Mouse (Mus musculus) hindbrain, embryonic 16.5 days (tissue): ENCODE data around the gene Gm21964. TPM values are rescaled to one million over a fixed set of nuclear protein-coding genes. Genes with fewer than 3 reads are reported as not detected.

Source experiments
- ATAC-seq: fragments of 200-750 bp; cut with Nextera tagmentation; 2 replicates; pipeline ENCODE4 v1.8.0; 2017; ENCODE audit warnings: moderate TSS enrichment, moderate library complexity
- H3K27ac ChIP-seq: fragments of 300-500 bp; sonication (generic); 2 replicates; pipeline ENCODE4 v1.5.1; 2014; ENCODE audit warnings: low read depth, mild to moderate bottlenecking, control low read depth, low read length, moderate library complexity
- H3K27me3 ChIP-seq: fragments of 300-500 bp; sonication (generic); replicated peaks from 2 replicates; pipeline ENCODE4 v1.6.1; 2014; ENCODE audit warnings: low read length; ENCODE audit not compliant: control insufficient read depth, insufficient read depth
- H3K36me3 ChIP-seq: fragments of 300-500 bp; sonication (generic); 2 replicates; pipeline ENCODE4 v1.6.1; 2014; ENCODE audit warnings: mild to moderate bottlenecking, low read length, moderate library complexity, mixed read lengths; ENCODE audit not compliant: control insufficient read depth, insufficient read depth
- H3K4me1 ChIP-seq: fragments of 300-500 bp; sonication (generic); 2 replicates; pipeline ENCODE4 v1.6.1; 2014; ENCODE audit warnings: low read depth, low read length; ENCODE audit not compliant: control insufficient read depth, insufficient read depth
- H3K4me2 ChIP-seq: fragments of 300-500 bp; sonication (generic); 2 replicates; pipeline ENCODE4 v1.6.1; 2014; ENCODE audit warnings: mild to moderate bottlenecking, low read length, control low read depth, moderate library complexity
- H3K4me3 ChIP-seq: fragments of 300-500 bp; sonication (generic); 2 replicates; pipeline ENCODE4 v1.5.1; 2014; ENCODE audit warnings: mild to moderate bottlenecking, low read length, control low read depth, moderate library complexity
- H3K9ac ChIP-seq: fragments of 300-500 bp; sonication (generic); 2 replicates; pipeline ENCODE4 v1.6.1; 2014; ENCODE audit warnings: low read depth, mild to moderate bottlenecking, control low read depth, low read length, moderate library complexity
- H3K9me3 ChIP-seq: fragments of 300-500 bp; sonication (generic); 2 replicates; pipeline ENCODE4 v1.6.1; 2014; ENCODE audit warnings: mild to moderate bottlenecking, low read length, moderate library complexity; ENCODE audit not compliant: control insufficient read depth
- WGBS: fragments of 180-500 bp; shearing (Covaris S2); extraction: QIAGEN DNeasy Blood & Tissue Kit; methylation state at CpG from one replicate; pipeline ENCODE4 v1.1.7; 2014; 5-methylcytosine and 5-hydroxymethylcytosine counted together
- polyA plus RNA-seq: library from polyadenylated mRNA; unstranded; fragments of >200 nt; fragmentation: Nextera tagmentation; extraction: Ambion mirVana; gene quantifications from 2 replicates; pipeline ENCODE4 v1.2.1, GENCODE M21; 2015

The Gm21964 gene
- not detected in 2 replicates for polyA plus RNA-seq

DNA sequence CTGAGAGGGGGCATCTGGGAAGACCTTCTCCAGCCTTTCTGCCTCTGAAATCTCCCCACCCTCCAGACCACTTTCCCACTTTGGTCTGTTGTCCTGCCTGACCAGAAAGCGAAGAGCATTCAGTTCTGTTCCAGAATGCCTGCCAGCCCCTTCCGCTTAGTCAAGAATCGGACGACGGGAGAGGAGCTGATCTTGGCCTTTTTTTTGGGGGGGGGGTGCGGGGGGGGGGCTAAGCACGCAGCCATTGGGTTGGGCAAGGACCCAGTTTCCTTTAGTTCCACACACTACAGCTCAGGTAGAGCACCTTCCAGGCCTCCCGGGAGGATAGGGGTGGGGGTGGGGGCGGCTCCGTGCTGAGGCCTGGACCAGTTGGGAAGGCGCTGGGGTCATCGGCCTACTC, at the start of gene Gm21964:
Gene Gm21964 (plus strand): TSS at position 301 of the 400 bp plus-strand sequence.
- Histone ChIP-seq H3K36me3 (no peaks in the 10 kb centered on the region), H3K27ac (no peak within 1 kb of the TSS), H3K9ac (no peak within 1 kb of the TSS), H3K27me3 (no peaks in the 10 kb centered on the region), H3K4me1 (no peaks in the 10 kb centered on the region), H3K4me2 (no peak within 1 kb of the TSS), H3K4me3 (no peak within 1 kb of the TSS), H3K9me3 (no peaks in the 10 kb centered on the region)
- WGBS = 87% methylated on average over 12 of the region's 12 CpGs
- ATAC-seq = no peak

DNA sequence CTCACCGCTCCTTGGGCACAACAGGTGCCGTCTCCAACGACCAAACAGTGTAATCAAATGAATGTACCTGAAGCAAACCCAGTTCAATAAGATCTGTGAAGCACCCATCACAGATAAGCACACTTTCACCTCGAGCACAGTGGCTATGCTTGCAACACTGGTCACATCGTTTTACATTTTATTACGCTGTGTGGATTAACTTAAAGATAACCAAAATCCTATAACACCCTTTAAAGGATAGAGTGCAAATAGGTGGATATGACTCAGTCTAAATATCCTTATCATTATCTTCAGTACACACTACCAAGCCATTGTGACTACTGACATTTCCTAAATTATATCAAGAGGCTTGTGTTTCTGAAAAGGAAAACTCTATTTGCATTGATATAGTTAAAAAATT, 49.8 kb upstream of the Gm21964 start:
- no peak overlapping the region for H3K4me2 ChIP-seq
- H3K36me3 ChIP-seq = no peaks in the 10 kb centered on the region
- no peaks in the 10 kb centered on the region for H3K9me3 ChIP-seq
- H3K9ac ChIP-seq = no peak overlapping the region
- H3K27ac ChIP-seq = no peak overlapping the region
- no peaks in the 10 kb centered on the region for H3K4me1 ChIP-seq
- WGBS = 81% methylated on average over 6 of the region's 6 CpGs
- ATAC-seq = no peak
- no peak overlapping the region for H3K4me3 ChIP-seq
- no peaks in the 10 kb centered on the region for H3K27me3 ChIP-seq

DNA sequence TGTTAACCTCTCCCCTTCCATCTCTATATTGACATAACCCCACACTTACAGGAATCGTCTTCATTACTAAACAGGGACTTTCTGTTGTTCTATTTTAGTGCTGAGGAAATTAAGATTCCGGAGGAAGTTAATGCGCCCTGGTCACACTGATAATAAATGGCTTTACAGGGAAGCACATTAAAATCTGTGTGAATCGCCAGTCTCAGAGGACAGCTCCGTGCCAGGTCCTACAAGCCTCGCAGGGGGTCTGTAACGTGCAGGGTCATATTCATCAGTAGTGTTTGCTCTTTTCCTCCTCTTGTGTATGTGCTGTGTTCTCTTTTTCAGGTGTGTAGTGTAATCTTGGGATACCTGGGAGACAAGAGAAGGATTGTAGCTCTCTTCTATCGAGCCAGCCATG, 42.8 kb upstream of the Gm21964 start:
- H3K9me3 ChIP-seq = no peaks in the 10 kb centered on the region
- 62% methylated on average over 8 of the region's 8 CpGs for WGBS
- ATAC-seq = no peak
- no peak overlapping the region for H3K27ac ChIP-seq
- H3K27me3 ChIP-seq = no peaks in the 10 kb centered on the region
- no peaks in the 10 kb centered on the region for H3K36me3 ChIP-seq
- no peak overlapping the region for H3K9ac ChIP-seq
- no peak overlapping the region for H3K4me3 ChIP-seq
- no peak overlapping the region for H3K4me2 ChIP-seq
- no peaks in the 10 kb centered on the region for H3K4me1 ChIP-seq

DNA sequence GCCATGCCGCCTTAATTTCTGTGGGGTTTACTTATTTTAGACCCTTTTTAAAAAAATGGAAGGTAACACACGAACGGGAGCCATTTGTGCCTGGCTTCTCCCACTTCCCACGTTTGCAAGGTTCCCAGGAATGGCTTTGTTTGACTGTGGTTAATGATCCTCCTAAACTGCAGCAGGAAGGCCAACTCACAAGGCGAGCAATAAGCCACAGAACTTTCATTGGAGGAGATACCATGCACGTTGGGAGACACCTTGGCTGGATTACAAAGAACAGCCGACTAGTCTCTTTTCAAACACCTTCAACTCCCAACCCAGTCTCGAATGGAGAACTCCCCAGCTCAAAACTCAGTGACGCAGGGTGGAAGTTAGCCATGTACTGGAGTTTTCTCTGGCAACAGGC, 36.8 kb upstream of the Gm21964 start:
- H3K9me3 ChIP-seq = no peaks in the 10 kb centered on the region
- no peaks in the 10 kb centered on the region for H3K27me3 ChIP-seq
- no peak for ATAC-seq
- H3K4me3 ChIP-seq = no peak overlapping the region
- WGBS = 78% methylated on average over 9 of the region's 9 CpGs
- H3K4me2 ChIP-seq = no peak overlapping the region
- no peak overlapping the region for H3K27ac ChIP-seq
- H3K4me1 ChIP-seq = no peaks in the 10 kb centered on the region
- no peaks in the 10 kb centered on the region for H3K36me3 ChIP-seq
- H3K9ac ChIP-seq = no peak overlapping the region

DNA sequence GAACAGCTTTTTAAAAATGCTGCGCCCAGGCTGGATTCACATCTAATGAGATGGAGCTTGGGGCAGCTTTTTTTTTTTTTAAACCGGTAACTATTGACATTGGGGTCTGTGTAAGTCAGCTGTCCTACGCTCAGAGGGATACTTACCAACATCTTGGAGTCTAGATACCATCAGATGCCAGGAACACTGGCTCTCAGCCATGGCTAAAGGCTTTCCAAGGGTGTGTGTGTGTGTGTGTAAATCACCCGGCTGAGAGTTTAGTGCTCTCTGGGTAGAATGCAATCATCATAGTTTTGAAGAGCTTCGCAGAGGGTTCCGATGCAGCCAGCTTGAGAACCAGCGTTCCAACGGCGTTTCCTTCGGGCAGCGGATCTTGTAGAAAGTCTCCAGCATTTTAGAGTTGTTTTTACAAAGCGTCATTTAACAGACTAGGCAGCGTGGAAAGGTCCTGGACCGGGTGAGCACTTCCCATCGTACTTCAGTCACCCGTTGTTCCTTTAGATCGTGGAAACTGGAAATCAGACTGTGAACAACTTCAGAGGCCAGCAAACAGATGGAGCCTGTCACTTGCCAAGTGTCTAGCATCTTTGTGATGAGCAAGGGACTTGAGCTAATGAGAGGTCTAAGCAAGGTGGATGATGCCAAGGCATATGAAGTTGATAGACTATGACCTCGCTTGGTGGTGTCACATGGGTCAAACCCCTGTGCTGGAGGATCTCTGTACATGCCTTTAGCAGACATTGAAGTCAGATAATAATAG, 36.2 kb upstream of the Gm21964 start:
- no peak overlapping the region for H3K27ac ChIP-seq
- no peaks in the 10 kb centered on the region for H3K9me3 ChIP-seq
- H3K9ac ChIP-seq = no peak overlapping the region
- H3K36me3 ChIP-seq = no peaks in the 10 kb centered on the region
- H3K4me3 ChIP-seq = no peak overlapping the region
- ATAC-seq = no peak
- H3K4me2 ChIP-seq = no peak overlapping the region
- 89% methylated on average over 18 of the region's 18 CpGs for WGBS
- no peaks in the 10 kb centered on the region for H3K27me3 ChIP-seq
- no peaks in the 10 kb centered on the region for H3K4me1 ChIP-seq

DNA sequence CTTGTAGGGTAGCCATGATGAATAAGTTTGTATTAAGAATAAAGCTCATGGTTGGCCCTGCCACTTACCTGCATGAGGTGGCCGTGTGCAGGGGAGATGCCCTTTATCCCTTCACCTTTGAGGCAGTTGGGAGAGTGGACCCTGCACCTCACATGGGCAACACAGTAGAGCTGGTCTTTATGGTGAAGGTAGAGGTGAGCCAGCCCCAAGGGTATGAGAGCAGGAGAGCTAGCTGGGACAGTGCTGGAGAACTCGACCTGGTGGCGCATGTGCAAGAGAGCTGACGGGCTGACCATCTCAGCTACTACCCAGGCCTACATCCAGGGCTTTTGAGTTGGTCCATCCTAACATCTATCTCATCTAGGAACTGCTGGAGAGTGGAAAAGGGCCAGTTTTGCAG, 35.3 kb upstream of the Gm21964 start:
- Histone ChIP-seq H3K4me2 (no peak overlapping the region), H3K27me3 (no peaks in the 10 kb centered on the region), H3K27ac (no peak overlapping the region), H3K4me3 (no peak overlapping the region), H3K9me3 (no peaks in the 10 kb centered on the region), H3K4me1 (no peaks in the 10 kb centered on the region), H3K9ac (no peak overlapping the region), H3K36me3 (no peaks in the 10 kb centered on the region)
- 87% methylated on average over 4 of the region's 4 CpGs for WGBS
- ATAC-seq = no peak

DNA sequence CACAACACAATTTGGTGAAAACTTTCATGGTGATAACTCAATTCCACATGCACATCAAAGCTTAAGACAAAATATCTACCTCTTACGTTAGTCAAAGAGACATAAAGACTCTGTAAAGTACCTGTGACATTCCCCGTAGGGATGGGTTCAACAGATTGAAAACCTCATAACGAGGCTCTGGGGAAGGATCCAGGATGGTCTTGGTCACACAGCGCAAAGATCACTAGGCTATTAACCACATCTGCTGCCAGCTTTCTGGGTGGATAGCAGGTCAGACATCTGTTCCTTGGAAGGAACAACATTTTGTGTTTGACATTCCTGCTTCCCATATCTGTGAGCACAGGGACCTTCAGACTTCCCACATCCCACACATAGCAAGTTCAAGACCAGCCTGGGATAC, 31.3 kb upstream of the Gm21964 start:
- Histone ChIP-seq H3K27me3 (no peaks in the 10 kb centered on the region), H3K4me3 (no peak overlapping the region), H3K27ac (no peak overlapping the region), H3K9ac (no peak overlapping the region), H3K36me3 (no peaks in the 10 kb centered on the region), H3K9me3 (no peaks in the 10 kb centered on the region), H3K4me1 (no peaks in the 10 kb centered on the region), H3K4me2 (no peak overlapping the region)
- ATAC-seq = no peak
- WGBS = 86% methylated on average over 4 of the region's 4 CpGs

DNA sequence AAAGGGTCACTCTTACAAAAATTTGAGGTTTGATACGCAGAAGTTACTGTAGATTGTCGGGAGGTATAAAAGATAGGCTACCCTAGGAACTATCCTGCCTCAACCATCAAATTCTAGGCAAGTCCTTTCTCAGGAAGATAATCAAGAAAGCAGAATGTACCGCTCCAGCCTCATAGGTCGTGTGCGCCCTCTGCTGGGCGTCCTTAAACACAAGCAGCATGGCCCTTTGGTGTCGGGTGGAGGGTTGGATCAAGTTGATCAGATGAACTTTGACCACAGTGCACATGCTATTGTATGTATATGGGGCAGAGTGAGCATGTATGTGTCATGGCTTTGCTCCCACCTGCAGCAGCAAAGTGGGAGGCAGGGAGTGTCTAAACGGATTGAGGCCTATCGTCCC, 29.4 kb upstream of the Gm21964 start:
- Histone ChIP-seq H3K36me3 (no peaks in the 10 kb centered on the region), H3K27ac (no peak overlapping the region), H3K9me3 (no peaks in the 10 kb centered on the region), H3K4me2 (no peak overlapping the region), H3K27me3 (no peaks in the 10 kb centered on the region), H3K9ac (no peak overlapping the region), H3K4me1 (no peaks in the 10 kb centered on the region), H3K4me3 (no peak overlapping the region)
- WGBS = 16% methylated on average over 9 of the region's 9 CpGs
- no peak for ATAC-seq

DNA sequence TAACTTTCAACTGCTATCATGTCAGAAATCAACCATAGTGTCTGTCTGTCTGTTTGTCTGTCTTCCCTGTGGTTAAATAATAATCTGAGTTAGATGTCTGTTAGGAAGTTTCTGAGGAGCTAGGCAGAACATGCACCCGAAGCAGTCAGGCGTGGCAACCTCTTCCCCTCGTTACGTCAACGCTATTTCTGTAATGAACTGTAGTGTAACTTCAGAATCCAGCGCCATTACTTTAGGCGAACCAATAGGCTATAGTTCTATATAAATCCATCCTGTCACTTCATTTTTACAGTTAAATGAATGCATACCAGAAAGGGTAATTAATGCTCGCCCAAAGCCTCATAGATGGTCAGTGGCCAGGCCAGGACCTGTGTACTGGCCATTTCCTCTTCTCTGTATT, 26.5 kb upstream of the Gm21964 start:
- 87% methylated on average over 8 of the region's 8 CpGs for whole genome bisulfite sequencing
- Histone ChIP-seq H3K4me1 (no peaks in the 10 kb centered on the region; the same call in 1 of the 2 replicates), H3K27ac (no peak overlapping the region), H3K27me3 (no peaks in the 10 kb centered on the region; the same call in 1 of the 2 replicates), H3K9me3 (no peaks in the 10 kb centered on the region), H3K4me2 (no peak overlapping the region), H3K9ac (no peak overlapping the region), H3K4me3 (no peak overlapping the region), H3K36me3 (no peaks in the 10 kb centered on the region)
- no peak for ATAC-seq
